Mouse (Mus musculus) embryo, embryonic 9.5 days (tissue): ENCODE measurements around the gene Gm49325.

Experiments
- DNase-seq: peaks from one replicate; pipeline ENCODE4 v3.0.0-alpha.2; 2017; ENCODE audit errors: extremely low spot score

Gm49325 gene

DNA sequence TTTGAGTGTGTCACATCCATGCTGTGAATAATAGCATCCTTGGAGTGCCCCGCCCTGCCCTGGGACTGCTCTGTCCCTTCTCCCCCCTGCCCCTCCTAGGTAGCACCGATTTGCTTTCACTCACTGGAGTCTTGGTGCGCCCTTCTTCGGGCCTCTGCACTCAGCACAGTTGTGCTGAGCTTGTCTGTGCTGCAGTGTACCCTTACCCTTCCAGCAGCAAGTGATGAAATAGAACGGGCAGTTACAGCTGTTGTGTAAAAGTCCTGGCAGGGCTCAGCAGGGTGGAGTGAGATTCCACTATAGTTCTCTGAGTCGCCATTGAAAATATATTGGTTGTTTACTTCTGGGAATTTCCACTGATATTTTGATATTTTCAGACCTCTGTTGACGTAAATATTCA, 20.0 kb downstream of the Gm49325 start:
- DNase-seq, result no peak

DNA sequence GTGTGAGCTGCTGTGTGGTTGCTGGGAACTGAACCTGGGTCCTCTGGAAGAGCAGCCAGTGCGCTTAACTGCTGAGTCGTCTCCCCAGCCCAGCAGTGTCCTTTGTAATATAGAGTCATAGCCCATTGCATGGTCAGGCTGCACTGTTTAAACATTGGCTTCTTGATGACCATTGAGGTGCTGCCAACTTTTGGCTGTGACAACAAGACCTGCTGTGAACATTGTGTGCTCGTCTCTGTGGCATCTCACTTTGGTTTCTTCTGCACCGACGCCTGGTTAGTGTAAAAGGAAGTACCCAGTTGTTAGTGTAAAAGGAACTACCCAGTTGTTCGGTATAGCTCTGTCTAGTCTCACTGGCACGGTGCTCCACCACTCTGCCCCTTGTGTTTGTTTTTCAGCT, 20.6 kb downstream of the Gm49325 start:
- no peak for DNase-seq

DNA sequence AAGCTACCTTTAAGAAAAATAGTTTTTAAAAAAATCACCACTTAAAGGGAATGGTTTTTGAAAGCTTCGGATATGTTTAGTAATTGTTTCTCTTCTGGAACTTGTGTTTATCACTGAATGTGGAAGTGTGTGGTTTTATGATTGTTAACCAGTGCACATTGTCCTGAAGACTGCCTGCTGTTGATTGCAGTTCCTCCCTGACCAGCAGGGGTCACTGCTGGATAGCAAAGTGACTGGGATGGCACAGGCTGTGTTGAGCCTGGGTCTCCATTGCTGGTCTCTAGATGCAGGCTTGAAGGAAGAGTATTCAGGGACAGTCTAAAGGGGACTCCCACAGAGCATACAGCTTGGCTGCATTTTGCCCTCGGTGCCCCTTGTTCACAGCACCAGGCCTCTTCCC, 21.5 kb downstream of the Gm49325 start:
- DNase-seq, result peak; percentile 73

DNA sequence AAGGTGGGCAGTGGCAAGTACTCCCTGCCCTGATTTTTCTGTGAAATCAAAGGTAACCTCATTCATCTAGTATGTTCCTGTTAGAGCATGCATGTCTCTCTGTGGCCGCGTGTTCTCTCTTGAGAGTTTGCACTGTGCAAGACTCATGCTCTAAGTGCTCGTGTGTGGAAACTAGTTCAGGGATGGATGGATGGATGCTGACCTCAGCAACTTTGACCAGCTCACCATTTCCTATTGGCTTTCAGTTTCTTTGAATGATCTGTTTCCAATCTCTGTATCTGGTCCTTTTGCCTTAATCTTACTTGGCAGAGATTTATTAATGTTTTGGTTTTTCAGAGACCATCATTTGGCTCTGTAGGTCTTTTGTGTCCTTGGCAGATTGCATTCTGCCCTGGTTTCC, 23.2 kb downstream of the Gm49325 start:
- no peak for DNase-seq

GRCm38 (mm10) chr10:77629970-77630369, 24.0 kb downstream of the Gm49325 start:
- no peak for DNase-seq

- no peak for DNase-seq
Observed at GRCm38 (mm10) chr10:77634016-77634415, 28.0 kb downstream of the Gm49325 start.

GRCm38 (mm10) chr10:77634452-77635231, 28.6 kb downstream of the Gm49325 start:
- DNase-seq, result no peak

GRCm38 (mm10) chr10:77636234-77636922, 30.4 kb downstream of the Gm49325 start:
- DNase-seq, result no peak

- no peak for DNase-seq
Observed at GRCm38 (mm10) chr10:77638956-77639355, 33.0 kb downstream of the Gm49325 start.

GRCm38 (mm10) chr10:77643160-77643559, 37.2 kb downstream of the Gm49325 start:
- no peak for DNase-seq

DNA sequence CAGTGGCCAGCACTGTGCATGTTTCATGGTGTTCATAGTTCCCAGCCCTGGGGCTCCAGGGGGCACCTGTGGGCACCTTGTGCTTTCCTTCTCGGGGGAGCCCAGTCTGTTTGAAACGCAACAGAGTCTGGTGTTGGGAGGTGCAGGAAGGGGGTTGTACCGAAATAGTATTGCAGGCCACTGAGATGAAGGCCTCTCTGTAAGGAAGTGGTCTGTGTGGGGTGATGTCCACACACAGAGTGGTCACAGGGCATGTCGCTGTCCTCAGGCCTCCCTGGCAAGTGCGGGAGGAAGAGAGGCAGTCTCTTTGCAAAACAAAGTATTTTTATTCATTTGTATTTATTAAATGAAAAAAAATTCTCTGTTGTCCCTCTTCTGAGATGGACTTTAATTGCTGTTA, 39.6 kb downstream of the Gm49325 start:
- DNase-seq, result no peak

DNA sequence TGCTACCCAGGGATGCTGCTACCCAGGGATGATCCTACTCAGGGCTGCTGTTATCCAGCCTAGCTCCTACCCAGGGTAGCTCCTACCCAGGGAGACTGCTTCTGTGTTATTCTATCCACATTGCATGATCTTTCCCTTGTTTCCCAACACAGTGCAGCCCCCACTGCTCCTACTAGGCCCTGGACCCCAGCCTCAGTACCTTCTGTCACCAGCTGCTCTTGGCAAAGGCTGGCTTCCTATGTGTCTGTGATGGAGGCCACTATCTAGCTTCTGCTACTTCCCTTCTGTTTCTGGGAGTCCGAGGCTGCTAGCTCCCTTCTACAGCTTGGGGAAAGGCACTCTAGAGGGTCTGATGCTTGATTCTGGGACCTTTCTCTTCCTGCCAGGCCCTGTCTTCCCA, 41.5 kb downstream of the Gm49325 start:
- DNase-seq, result no peak

DNA sequence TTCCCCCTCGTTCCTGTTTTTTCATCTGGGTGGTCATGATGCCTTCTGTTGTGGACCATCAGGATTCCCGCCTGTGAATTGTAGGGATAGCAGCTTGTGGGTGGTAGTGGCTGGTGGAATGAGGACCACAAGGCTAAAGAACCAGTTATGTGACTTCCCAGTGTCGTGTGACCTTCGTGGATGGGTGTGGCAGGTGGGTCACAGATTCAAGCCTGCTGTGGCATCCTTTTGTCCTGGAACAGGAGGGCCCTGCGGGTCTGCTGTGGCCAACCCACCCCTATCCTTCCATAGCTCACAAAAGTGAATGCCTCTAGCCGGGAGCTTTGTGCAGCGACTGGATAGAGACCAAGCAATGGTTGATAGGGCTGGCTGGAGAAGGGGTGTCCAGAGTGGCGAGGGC, 41.9 kb downstream of the Gm49325 start:
- no peak for DNase-seq

- no peak for DNase-seq
Observed at GRCm38 (mm10) chr10:77652046-77652445, 46.0 kb downstream of the Gm49325 start.

DNA sequence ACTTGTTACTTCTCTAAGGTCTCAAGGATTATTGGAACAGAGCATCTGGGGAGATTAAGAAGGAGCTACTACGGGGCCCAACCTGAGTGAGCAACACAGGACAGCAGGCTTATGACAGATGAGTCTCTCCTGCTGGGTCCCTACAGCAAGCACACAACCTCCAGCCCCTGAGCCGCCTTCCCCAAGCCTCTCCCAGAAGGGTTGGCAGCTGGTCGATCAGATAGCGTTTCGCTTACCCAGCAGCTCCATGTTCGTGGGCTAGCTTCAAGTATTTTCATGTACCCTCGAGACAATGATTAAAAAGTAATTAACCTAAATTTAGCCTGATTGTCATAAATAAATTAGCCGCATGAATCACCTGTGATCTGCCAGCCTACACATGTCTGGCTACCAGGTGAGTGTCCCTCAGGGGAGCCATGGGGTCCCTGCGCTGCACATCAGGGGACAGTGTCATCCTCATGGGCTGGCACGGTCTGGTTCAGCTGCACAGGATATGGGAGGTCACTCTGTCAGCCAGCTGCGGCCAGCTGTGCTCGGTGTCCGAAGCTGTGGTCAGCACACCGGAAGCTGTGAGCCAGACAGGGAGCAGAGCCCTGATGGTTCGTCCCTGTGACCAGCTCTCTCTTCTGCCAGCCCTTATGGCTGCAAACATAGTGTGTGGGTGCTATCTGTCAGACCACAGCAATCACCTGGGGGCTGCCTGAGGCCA, 52.4 kb downstream of the Gm49325 start:
- DNase-seq, result no peak

- DNase-seq, result no peak
Observed at GRCm38 (mm10) chr10:77663949-77664665, 58.1 kb downstream of the Gm49325 start.

GRCm38 (mm10) chr10:77666342-77666741, 60.3 kb downstream of the Gm49325 start:
- no peak for DNase-seq

DNA sequence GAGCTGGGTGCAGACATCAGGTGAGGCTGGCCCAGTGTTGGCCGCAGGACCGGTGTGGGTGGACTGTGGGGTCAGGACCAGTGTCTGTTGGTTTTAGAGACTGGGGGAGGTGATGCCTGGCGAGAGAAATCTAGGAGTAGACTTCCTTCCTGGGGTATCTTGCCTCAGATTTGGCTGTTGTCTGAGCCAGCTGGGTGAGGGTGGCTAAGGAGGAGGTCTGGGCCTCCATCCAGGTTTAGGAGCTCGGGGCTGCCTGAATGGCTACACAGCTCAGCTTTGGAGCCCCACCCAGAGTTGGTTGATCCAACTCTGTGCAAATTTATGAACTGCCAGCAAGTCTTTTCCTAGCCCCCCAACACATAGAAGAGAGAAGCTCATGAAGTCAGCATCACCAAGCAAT, 61.4 kb downstream of the Gm49325 start:
- DNase-seq, result no peak

DNA sequence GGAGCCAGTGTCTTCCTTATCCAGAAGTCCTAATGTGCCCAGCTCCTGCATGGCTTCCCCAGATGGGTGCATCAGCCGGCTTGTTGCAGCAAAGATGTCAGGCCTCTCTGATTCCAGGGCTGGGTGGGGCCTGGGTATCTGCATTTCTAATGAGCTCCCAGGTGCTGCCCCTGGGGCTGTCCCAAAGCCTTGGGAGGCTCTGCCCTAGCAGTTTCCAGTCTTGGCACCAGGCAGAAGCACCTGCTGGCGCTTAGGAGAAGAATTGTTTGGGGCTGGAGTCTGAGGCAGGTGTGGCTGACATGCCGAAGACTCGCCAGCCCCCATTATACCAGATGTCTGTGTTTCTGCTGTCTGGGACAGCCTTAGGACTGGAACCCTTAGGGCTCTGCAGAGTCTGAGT, 64.7 kb downstream of the Gm49325 start:
- no peak for DNase-seq

DNA sequence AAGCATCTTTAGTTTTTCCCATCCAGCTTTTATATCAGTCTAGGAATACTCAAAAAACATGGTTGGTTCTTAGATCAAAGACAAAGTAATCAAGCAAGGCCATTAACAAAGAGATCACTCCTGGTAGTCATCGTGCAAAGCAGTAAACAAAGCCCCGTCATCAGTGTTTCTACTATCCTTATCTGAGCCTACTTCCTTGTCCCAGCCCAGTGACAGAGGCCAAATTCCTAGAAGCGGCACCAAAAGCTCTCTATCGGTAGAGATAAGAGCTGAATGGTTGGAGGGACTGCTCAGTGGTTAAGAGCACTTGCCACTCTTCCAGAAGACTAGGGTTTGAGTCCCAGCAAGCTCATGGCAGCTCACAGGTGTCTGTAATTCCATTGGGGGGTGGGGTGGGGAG, 65.5 kb downstream of the Gm49325 start:
- no peak for DNase-seq

- no peak for DNase-seq
Observed at GRCm38 (mm10) chr10:77673765-77674164, 67.8 kb downstream of the Gm49325 start.

- peak; percentile 40 for DNase-seq
Observed at GRCm38 (mm10) chr10:77677562-77677961, 71.6 kb downstream of the Gm49325 start.
